Mouse (Mus musculus) leukemia stem cell, adult 10-12 weeks (primary cell): ENCODE results near the gene Gm11938. TPM values are rescaled to one million over a fixed set of nuclear protein-coding genes. Genes with fewer than 3 reads are reported as not detected.

Experiments
- polyA plus RNA-seq: library from polyadenylated mRNA; stranded (reverse); fragments of >175 nt; gene quantifications from 2 replicates; pipeline ENCODE4 v1.2.3, GENCODE M21; 2012; ENCODE audit warnings: low replicate concordance

Gm11938 gene
- polyA plus RNA-seq, result not detected in 2 replicates

DNA sequence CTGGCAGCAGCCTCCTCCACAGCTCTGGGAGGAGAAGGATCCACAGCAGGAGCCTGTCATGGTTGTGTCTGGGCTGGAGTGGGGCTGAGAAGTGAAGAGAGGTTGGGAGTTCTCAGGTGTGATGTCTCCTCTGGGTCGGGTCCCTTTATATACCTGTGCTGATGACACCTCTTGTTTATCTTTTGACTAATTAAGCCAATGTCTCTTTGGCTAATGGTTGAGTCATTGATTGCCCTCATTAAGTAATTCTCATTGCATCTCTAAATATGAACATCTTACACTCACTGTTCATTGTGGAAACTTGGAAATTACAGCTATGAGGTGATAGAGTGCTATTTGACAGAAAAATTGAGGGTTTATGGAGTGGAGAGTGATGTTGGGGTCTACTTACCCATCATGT is at the start of gene Gm11938:
Gm11938 (minus strand) TSS at position 101 of the 400 bp plus-strand sequence.

DNA sequence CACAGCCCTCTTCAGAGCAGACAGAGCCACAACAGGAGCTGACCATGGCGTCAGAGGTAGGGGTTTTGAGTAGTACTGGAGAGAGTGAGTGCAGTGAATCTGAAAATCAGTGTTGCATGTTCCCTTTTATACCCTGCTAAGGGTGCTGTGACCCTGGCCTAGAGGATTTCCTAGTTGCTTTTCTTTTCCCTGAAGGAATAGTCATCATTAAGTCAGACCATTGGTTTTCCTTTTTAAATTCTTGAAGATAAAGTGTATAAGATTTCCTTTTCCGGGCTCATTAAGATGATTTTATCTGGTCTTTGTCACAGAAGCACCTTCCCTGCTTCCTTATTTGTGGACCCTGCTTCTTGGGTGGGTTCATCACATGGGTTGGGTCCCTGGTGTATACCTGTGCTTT is 47.0 kb upstream of the Gm11938 start, which contains the start of gene Gm11555:
Gm11555 (minus strand) TSS at position 101 of the 400 bp plus-strand sequence.

DNA sequence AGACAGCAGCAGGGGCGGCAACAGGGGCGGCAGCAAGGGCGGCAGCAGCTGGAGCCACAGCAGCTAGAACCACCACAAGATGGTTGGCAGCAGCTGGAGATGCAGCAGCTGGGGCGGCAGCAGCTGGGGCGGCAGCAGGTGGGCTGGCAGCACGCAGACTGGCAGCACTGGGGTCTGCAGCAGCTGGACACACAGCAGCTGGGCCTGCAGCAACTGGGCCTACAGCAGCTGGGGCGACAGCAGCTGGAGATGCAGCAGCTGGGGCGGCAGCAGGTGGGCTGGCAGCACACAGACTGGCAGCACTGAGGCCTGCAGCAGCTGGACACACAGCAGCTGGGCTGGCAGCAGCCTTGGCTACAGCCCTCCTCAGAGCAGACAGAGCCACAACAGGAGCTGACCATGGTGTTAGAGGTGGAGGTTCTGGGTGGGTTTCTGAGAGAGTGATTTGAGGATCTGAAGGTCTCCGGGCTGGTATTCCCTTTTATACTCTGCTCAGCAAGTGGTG is 40.6 kb upstream of the Gm11938 start, which contains the start of gene Krtap4-7:
Krtap4-7 (minus strand) TSS at position 455 of the 505 bp plus-strand sequence.

GRCm38 (mm10) chr11:99634653-99635134 is 31.6 kb upstream of the Gm11938 start, which contains the start of gene Krtap4-2:
Gene Krtap4-2 (minus strand): TSS chr11:99635084.

DNA sequence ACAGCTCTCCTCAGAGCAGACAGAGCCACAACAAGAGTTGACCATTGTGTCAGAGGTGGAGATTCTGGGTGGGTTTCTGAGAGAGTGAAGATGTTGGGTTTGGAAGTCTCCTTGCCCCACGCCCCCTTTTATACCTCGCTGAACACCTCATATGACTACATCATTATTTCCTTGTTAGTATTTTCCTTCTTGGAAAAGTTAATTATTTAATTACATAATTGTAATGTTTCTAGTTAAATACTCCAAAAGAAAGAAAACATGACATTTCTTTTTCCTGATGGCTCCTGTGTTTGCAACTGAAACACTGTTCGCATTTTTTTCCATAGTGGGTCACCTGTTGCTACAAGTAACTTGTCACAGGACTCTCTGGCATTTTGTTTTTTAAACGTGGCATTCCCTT is 25.0 kb upstream of the Gm11938 start, which contains the start of gene Krtap4-1:
Krtap4-1 (minus strand) TSS at position 101 of the 400 bp plus-strand sequence.

DNA sequence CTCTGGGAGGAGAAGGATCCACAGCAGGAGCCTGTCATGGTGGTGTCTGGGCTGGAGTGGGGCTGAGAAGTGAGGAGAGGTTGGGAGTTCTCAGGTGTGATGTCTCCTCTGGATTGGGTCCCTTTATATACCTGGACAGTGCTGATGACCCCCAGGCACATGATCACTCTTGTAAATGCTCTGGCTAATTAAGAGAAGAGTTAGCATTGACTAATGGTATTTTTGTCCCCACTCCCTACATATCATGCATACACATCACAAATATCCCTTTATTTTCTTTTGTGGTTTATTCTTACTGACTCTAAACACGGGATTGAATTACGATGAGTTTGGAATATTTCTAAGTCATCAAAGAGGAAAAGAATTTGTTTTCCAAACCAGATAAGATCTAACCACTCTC is 17.2 kb upstream of the Gm11938 start, which contains the start of gene Gm11562:
Gm11562 (minus strand) TSS at position 101 of the 400 bp plus-strand sequence.

GRCm38 (mm10) chr11:99614796-99615363 is 11.8 kb upstream of the Gm11938 start, which contains the start of gene Krtap2-4:
Gene Krtap2-4 (minus strand): TSS chr11:99614846.

GRCm38 (mm10) chr11:99610089-99610488 is 7.0 kb upstream of the Gm11938 start, which contains the start of gene Gm11937:
Gene Gm11937 (minus strand): TSS chr11:99610189.

DNA sequence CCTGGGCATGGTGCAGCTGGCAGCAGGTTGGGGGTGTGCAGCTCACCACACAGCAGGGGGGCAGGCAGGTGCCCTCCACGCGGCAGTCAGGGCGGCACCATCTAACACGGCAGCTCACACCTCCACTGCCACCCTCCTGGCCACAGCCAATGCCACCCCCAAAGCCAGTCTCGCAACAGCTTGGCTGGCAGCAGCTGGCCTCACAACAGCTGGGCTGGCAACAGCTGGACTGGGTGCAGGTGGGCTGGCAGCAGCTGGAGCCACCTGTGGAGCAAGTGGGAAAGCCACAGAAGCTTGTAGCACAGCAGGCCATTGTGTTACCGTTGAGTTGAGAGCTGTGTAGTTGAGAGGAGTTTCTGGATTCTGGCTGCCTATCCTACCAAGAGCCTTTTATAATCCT is 5.4 kb downstream of the Gm11938 start, which contains the start of gene Krtap9-3:
Krtap9-3 (minus strand) TSS at position 364 of the 400 bp plus-strand sequence.

GRCm38 (mm10) chr11:99590981-99591380 is 12.1 kb downstream of the Gm11938 start, which contains the start of gene Krtap1-3:
Gene Krtap1-3 (minus strand): TSS chr11:99591339.

GRCm38 (mm10) chr11:99583245-99583704 is 19.8 kb downstream of the Gm11938 start, which contains the start of gene Krtap1-4:
Gene Krtap1-4 (minus strand): TSS chr11:99583654.

GRCm38 (mm10) chr11:99580636-99581035 is 22.5 kb downstream of the Gm11938 start, which contains the start of gene Krtap1-5:
Gene Krtap1-5 (minus strand): TSS chr11:99581016.

GRCm38 (mm10) chr11:99566530-99566929 is 36.6 kb downstream of the Gm11938 start, which contains the start of gene Krtap3-1:
Gene Krtap3-1 (minus strand): TSS chr11:99566630.

DNA sequence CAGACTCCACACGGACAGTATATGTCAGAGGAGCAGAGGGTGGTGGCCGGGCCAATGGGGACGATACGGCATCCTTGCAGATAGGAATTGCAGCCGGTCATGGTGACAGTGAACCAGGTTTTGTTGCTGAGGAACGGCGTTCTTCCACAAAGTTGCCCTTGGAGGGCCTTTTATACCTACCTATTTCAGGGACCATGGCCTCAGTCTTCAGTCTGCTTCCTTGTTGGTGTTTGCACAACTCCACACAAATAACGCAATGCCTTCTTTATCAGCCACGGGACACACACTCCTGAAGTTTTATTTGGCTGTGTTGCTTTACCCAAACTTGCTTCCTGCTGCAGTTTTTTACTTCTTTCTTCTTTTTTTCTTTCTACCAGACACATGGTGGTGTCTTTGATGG is 43.7 kb downstream of the Gm11938 start, which contains the start of gene Gm11939:
Gm11939 (minus strand) TSS at position 101 of the 400 bp plus-strand sequence.

DNA sequence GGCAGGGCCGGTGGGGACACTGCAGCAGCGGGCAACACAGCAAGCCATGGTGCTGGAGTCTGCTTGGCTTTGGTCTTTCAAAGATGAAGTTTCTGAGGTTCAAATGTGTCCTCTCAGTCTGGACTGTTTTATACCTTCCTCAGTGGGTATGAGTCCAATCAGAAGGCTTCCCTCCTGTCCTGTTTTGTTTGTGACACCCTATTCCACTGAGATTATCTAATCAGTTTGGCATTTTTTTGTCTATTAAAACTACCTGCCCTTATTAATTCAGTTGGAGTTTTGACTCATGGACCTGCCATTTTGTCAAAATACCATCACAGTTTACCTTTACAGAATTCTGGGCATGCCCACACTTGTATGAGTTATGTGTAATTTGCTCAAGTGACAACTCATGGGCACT is 46.4 kb downstream of the Gm11938 start, which contains the start of gene Krtap3-2:
Krtap3-2 (minus strand) TSS at position 101 of the 400 bp plus-strand sequence.

Other genes starting within 250 kb of the Gm11938 start
- not detected in 2 replicates for gene Krt28, start 228.4 kb downstream of the Gm11938 start, polyA plus RNA-seq
- gene Krt10, start 213.9 kb downstream of the Gm11938 start, polyA plus RNA-seq, result 1.0 and 5.4 TPM in 2 replicates
- gene Krt12, start 181.0 kb downstream of the Gm11938 start, polyA plus RNA-seq, result not detected in 2 replicates
- gene Krt20, start 165.2 kb downstream of the Gm11938 start, polyA plus RNA-seq, result not detected in 2 replicates
- not detected in 2 replicates for gene Krt23, start 110.2 kb downstream of the Gm11938 start, polyA plus RNA-seq
- not detected in 2 replicates for gene Krt39, start 82.0 kb downstream of the Gm11938 start, polyA plus RNA-seq
- not detected in 2 replicates for gene Krt40, start 60.1 kb downstream of the Gm11938 start, polyA plus RNA-seq
- not detected in 2 replicates for gene Krtap3-3, start 52.4 kb downstream of the Gm11938 start, polyA plus RNA-seq
- gene Krtap3-2, start 46.5 kb downstream of the Gm11938 start, polyA plus RNA-seq, result not detected in 2 replicates
- gene Gm11939, start 43.8 kb downstream of the Gm11938 start, polyA plus RNA-seq, result not detected in 2 replicates
- gene Krtap3-1, start 36.7 kb downstream of the Gm11938 start, polyA plus RNA-seq, result not detected in 2 replicates
- gene Krtap1-5, start 22.3 kb downstream of the Gm11938 start, polyA plus RNA-seq, result not detected in 2 replicates
- gene Krtap1-4, start 19.7 kb downstream of the Gm11938 start, polyA plus RNA-seq, result not detected in 2 replicates
- gene Krtap1-3, start 12.0 kb downstream of the Gm11938 start, polyA plus RNA-seq, result not detected in 2 replicates
- gene Krtap9-3, start 5.2 kb downstream of the Gm11938 start, polyA plus RNA-seq, result not detected in 2 replicates
- not detected in 2 replicates for gene Gm11937, start 6.9 kb upstream of the Gm11938 start, polyA plus RNA-seq
- not detected in 2 replicates for gene Krtap2-4, start 11.5 kb upstream of the Gm11938 start, polyA plus RNA-seq
- not detected in 2 replicates for gene Gm11562, start 17.1 kb upstream of the Gm11938 start, polyA plus RNA-seq
- gene Krtap4-1, start 24.9 kb upstream of the Gm11938 start, polyA plus RNA-seq, result not detected in 2 replicates
- gene Krtap4-2, start 31.8 kb upstream of the Gm11938 start, polyA plus RNA-seq, result not detected in 2 replicates
- not detected in 2 replicates for gene Krtap4-7, start 40.8 kb upstream of the Gm11938 start, polyA plus RNA-seq
- gene Gm11555, start 46.9 kb upstream of the Gm11938 start, polyA plus RNA-seq, result not detected in 2 replicates
- gene Gm11563, start 55.7 kb upstream of the Gm11938 start, polyA plus RNA-seq, result not detected in 2 replicates
- not detected in 2 replicates for gene Krtap4-6, start 62.7 kb upstream of the Gm11938 start, polyA plus RNA-seq
- gene Gm14190, start 87.4 kb upstream of the Gm11938 start, polyA plus RNA-seq, result not detected in 2 replicates
- not detected in 2 replicates for gene Gm14180, start 131.0 kb upstream of the Gm11938 start, polyA plus RNA-seq
- gene Gm11595, start 169.6 kb upstream of the Gm11938 start, polyA plus RNA-seq, result not detected in 2 replicates
- gene Krtap4-8, start 177.4 kb upstream of the Gm11938 start, polyA plus RNA-seq, result not detected in 2 replicates
- not detected in 2 replicates for gene Krtap4-9, start 181.9 kb upstream of the Gm11938 start, polyA plus RNA-seq
- gene Gm11596, start 190.2 kb upstream of the Gm11938 start, polyA plus RNA-seq, result not detected in 2 replicates
- 0.86 TPM in 1 of 2 replicates, not detected in the other for gene Gm11569, start 195.6 kb upstream of the Gm11938 start, polyA plus RNA-seq
- not detected in 2 replicates for gene Gm11554, start 201.1 kb upstream of the Gm11938 start, polyA plus RNA-seq
- not detected in 2 replicates for gene Krtap4-13, start 206.6 kb upstream of the Gm11938 start, polyA plus RNA-seq
- not detected in 2 replicates for gene Gm11564, start 212.4 kb upstream of the Gm11938 start, polyA plus RNA-seq
- not detected in 2 replicates for gene 2300003K06Rik, start 234.8 kb upstream of the Gm11938 start, polyA plus RNA-seq
- gene Krtap4-16, start 248.3 kb upstream of the Gm11938 start, polyA plus RNA-seq, result not detected in 2 replicates